Mouse (Mus musculus) 3134 (cell line): ENCODE data around the gene Ccl1.

Experiments
- DNase-seq: peaks from one replicate; pipeline ENCODE4 v3.0.0-alpha.2; 2011; ENCODE audit warnings: low spot score; ENCODE audit not compliant: insufficient read length; ENCODE audit errors: extremely low read depth

Gene Ccl1

GRCm38 (mm10) chr11:82136196-82136595 is 169.3 kb downstream of the Ccl1 start:
- DNase-seq, result no peak

- no peak for DNase-seq
These were observed 172.5 kb downstream of the Ccl1 start for GRCm38 (mm10) chr11:82132977-82133376.
